Comparison of ENCODE assay signal across 9 mouse cellular contexts in the genomic region with DNA sequence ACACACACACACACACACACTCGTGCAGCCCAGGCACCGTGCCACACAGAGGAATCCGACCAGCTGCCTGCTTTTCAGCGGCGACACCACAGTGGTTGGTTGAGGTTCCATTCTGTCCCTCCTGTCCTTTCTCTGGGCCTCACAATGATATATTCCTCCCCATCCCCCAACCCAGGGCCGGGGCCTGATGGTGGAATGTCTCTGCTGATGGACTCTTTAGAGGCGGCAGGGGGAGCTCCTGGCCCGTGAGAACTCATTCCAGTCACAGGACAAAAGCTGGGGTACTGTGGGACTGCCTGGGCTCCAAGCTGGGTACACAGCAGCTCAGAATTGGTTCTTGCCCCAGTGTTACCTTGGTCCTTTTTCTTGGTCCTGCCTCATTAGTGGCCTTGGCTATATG.
DNase-seq lines count a peak whose midpoint lies in the region; ATAC-seq and TF ChIP-seq lines count a peak whose summit lies in the region.
"Had no signal": no experiment of that assay in that cellular context is flagged by ENCODE, and none has a peak within 500 bp of the region (broad histone marks: within the 10 kb centered on the region; RNA-seq: fewer than 3 reads in every experiment).

No protein-coding gene starts in this region.

- H3K27me3 ChIP-seq in intestine, embryonic 15.5 days (replicated peaks): no peaks in the 10 kb centered on the region
- no peaks in the 10 kb centered on the region; the same call in 1 of the 2 replicates for H3K27me3 ChIP-seq in limb, embryonic 14.5 days (ENCODE audit: control insufficient read depth, insufficient read depth, low read length)

- no peak overlapping the region for H3K4me3 ChIP-seq in intestine, embryonic 15.5 days (replicated peaks)
- no peak overlapping the region for H3K4me3 ChIP-seq in limb, embryonic 14.5 days (replicated peaks; ENCODE audit: low read length)
- H3K4me3 ChIP-seq: embryonic facial prominence, embryonic 15.5 days had no signal

- ATAC-seq in intestine, embryonic 15.5 days: peak; percentile 62; the same call in 1 of the 2 replicates
- ATAC-seq in limb, embryonic 14.5 days (ENCODE audit: low FRiP score, low read depth): 0 out of 2 replicates have a peak, but pooled peaks have one; percentile 36

- H3K36me3 ChIP-seq in intestine, embryonic 15.5 days: no peaks in the 10 kb centered on the region
- H3K36me3 ChIP-seq in limb, embryonic 14.5 days (ENCODE audit: control insufficient read depth, insufficient read depth, low read length): no peaks in the 10 kb centered on the region
- H3K36me3 ChIP-seq: embryonic facial prominence, embryonic 15.5 days had no signal

- H3K27ac ChIP-seq in intestine, embryonic 15.5 days: no peak overlapping the region
- H3K27ac ChIP-seq in limb, embryonic 14.5 days (replicated peaks; ENCODE audit: low read depth, low read length): no peak overlapping the region
- H3K27ac ChIP-seq: embryonic facial prominence, embryonic 15.5 days had no signal

- peak; percentile 14 for DNase-seq in urinary bladder, postnatal 25 days (ENCODE audit: low spot score)
- DNase-seq in urinary bladder, adult 2 months (ENCODE audit: low spot score): no peak
- peak; percentile 36 for DNase-seq in cerebellum, adult 9-11 months
- DNase-seq in frontal cortex, postnatal 14 days (ENCODE audit: low spot score in 2 of 2): peak; percentile 33 to 60
- DNase-seq in limb, embryonic 14.5 days (ENCODE audit: low spot score): peak; percentile 55
- DNase-seq in neural tube, embryonic 10.5 days (ENCODE audit: extremely low spot score, low spot score): peak; percentile 81
- peak; percentile 23 to 36 for DNase-seq in thymus, postnatal 36 days

- no peak overlapping the region for H3K9ac ChIP-seq in intestine, embryonic 15.5 days
- no peak overlapping the region for H3K9ac ChIP-seq in limb, embryonic 14.5 days (ENCODE audit: low read depth, low read length, severe bottlenecking)
- H3K9ac ChIP-seq: embryonic facial prominence, embryonic 15.5 days had no signal

- H3K4me1 ChIP-seq in intestine, embryonic 15.5 days (replicated peaks): no peaks in the 10 kb centered on the region
- no peaks in the 10 kb centered on the region for H3K4me1 ChIP-seq in limb, embryonic 14.5 days (ENCODE audit: control insufficient read depth, insufficient read depth, low read length)

- H3K4me2 ChIP-seq in intestine, embryonic 15.5 days (replicated peaks): no peak overlapping the region
- no peak overlapping the region for H3K4me2 ChIP-seq in limb, embryonic 14.5 days (replicated peaks; ENCODE audit: low read depth, low read length, severe bottlenecking)
- H3K4me2 ChIP-seq: embryonic facial prominence, embryonic 15.5 days had no signal

- WGBS in intestine, embryonic 15.5 days: 5% methylated on average over 8 of the region's 8 CpGs
- WGBS in limb, embryonic 14.5 days: 12% methylated on average over 8 of the region's 8 CpGs

- no peaks in the 10 kb centered on the region for H3K9me3 ChIP-seq in intestine, embryonic 15.5 days
- H3K9me3 ChIP-seq in limb, embryonic 14.5 days (ENCODE audit: control insufficient read depth, low read length): no peaks in the 10 kb centered on the region
- H3K9me3 ChIP-seq: embryonic facial prominence, embryonic 15.5 days had no signal

- TF ChIP-seq POLR2A in limb, embryonic 14.5 days (IDR thresholded peaks at IDR 0.05; ENCODE audit: borderline replicate concordance, extremely low read depth, insufficient read depth, insufficient read length): no peak
